Mouse (Mus musculus): ENCODE measurements at regions not wholly inside any gene's neighbourhood (a gene's known extent, or its start where the extent isn't known, plus 50 kb on each side); places are given as distances from the start of the nearest gene placed in this dataset.

DNA sequence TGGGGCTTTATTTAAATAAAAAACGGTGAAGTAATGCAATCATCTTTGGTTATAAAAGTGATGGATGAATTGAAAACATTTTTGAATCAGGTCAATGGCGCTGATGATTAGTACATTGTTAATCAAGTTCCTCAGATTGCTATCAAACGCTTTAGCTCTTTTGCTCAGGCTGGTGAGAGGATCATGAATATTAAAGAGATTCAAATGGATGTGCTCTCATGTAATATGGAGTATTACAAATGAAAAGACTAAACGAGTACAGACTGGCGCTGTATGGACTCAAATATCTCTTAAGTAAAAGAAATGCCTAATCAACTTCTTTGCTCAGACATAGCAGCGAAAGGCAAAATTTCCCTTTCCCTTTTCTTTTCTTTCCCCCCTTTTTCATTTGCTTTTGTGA lies 236.1 kb upstream of the Zic1 start:
- no peak for TF ChIP-seq EP300 (IDR thresholded peaks at IDR 0.05)
- TF ChIP-seq CTCF (IDR thresholded peaks at IDR 0.05) = no peak

All from lung, postnatal 0 days (tissue).